Mouse (Mus musculus) heart, embryonic 13.5 days (tissue): ENCODE data around the gene Cdkal1. TPM values are rescaled to one million over a fixed set of nuclear protein-coding genes. Genes with fewer than 3 reads are reported as not detected.

Experiments used
- ATAC-seq: fragments of 200-750 bp; cut with Nextera tagmentation; 2 replicates; pipeline ENCODE4 v1.8.0; 2017; ENCODE audit warnings: moderate TSS enrichment; ENCODE audit not compliant: insufficient number of reproducible peaks, low FRiP score, low TSS enrichment; ENCODE audit errors: extremely low read depth
- H3K27ac ChIP-seq: fragments of 300-500 bp; sonication (generic); replicated peaks from 2 replicates; pipeline ENCODE4 v1.5.1; 2015; ENCODE audit warnings: moderate library complexity, mild to moderate bottlenecking, inconsistent platforms
- H3K27me3 ChIP-seq: fragments of 300-500 bp; sonication (generic); replicated peaks from 2 replicates; pipeline ENCODE4 v1.6.1; 2015; ENCODE audit warnings: mild to moderate bottlenecking, inconsistent platforms
- H3K36me3 ChIP-seq: fragments of 300-500 bp; sonication (generic); 2 replicates; pipeline ENCODE4 v1.6.1; 2015; ENCODE audit warnings: mild to moderate bottlenecking, inconsistent platforms
- H3K4me1 ChIP-seq: fragments of 300-500 bp; sonication (generic); 2 replicates; pipeline ENCODE4 v1.6.1; 2015; ENCODE audit warnings: inconsistent platforms
- H3K4me2 ChIP-seq: fragments of 300-500 bp; sonication (generic); 2 replicates; pipeline ENCODE4 v1.6.1; 2015; ENCODE audit warnings: inconsistent platforms, mild to moderate bottlenecking, moderate library complexity
- H3K4me3 ChIP-seq: fragments of 300-500 bp; sonication (generic); 2 replicates; pipeline ENCODE4 v1.5.1; 2015; ENCODE audit warnings: moderate library complexity, mild to moderate bottlenecking, inconsistent platforms
- H3K9ac ChIP-seq: fragments of 300-500 bp; sonication (generic); 2 replicates; pipeline ENCODE4 v1.6.1; 2015; ENCODE audit warnings: inconsistent platforms, mild to moderate bottlenecking, moderate library complexity
- H3K9me3 ChIP-seq: fragments of 300-500 bp; sonication (generic); 2 replicates; pipeline ENCODE4 v1.6.1; 2016; ENCODE audit warnings: inconsistent platforms
- WGBS: fragments of 180-500 bp; shearing (Covaris S2); methylation state at CpG from one replicate; pipeline ENCODE4 v1.1.7; 2015; ENCODE audit warnings: mixed read lengths; 5-methylcytosine and 5-hydroxymethylcytosine counted together
- polyA plus RNA-seq: library from polyadenylated mRNA; unstranded; fragments of >200 nt; fragmentation: Nextera tagmentation; extraction: Ambion mirVana; gene quantifications from 2 replicates; pipeline ENCODE4 v1.2.1, GENCODE M21; 2015

The Cdkal1 gene
- 19.7 and 23.7 TPM in 2 replicates for polyA plus RNA-seq

- peak; percentile 25; the same call in 1 of the 2 replicates for ATAC-seq
- Histone ChIP-seq H3K9me3 (no peaks in the 10 kb centered on the region), H3K27ac (peak within 1 kb of the TSS; percentile 93), H3K36me3 (peaks cover 20% of the 10 kb centered on the region), H3K4me1 (peaks cover 19% of the 10 kb centered on the region), H3K9ac (peak within 1 kb of the TSS; percentile 91), H3K27me3 (no peaks in the 10 kb centered on the region), H3K4me3 (peak within 1 kb of the TSS; percentile 92), H3K4me2 (peak within 1 kb of the TSS; percentile 77)
- under 1% methylated on average over 33 of the region's 33 CpGs for WGBS
Observed at GRCm38 (mm10) chr13:29855281-29856031, at the start of gene Cdkal1. Cdkal1 (minus strand) TSS chr13:29855674.

DNA sequence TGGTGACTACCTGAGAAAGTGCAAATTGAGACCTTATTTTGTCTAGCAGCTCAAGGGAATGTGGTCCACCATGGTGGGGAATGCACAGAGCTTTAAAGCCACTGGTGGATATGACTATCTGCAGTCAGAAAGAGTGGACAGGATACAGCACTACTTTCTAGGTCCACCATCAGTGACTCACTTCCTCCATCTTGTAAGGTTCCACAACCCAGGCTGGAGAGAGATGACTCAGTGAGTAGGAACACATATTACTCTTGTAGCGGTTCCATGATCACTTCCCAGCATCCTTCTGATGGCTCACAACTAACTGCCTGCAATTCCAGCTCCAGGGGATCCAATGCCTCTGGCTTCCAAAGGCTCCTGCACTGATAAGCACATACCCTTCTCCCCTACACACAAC is 47.9 kb upstream of the Cdkal1 start:
- Histone ChIP-seq H3K27me3 (no peaks in the 10 kb centered on the region), H3K27ac (no peak overlapping the region), H3K4me3 (no peak overlapping the region), H3K9ac (no peak overlapping the region), H3K4me2 (no peak overlapping the region), H3K4me1 (no peaks in the 10 kb centered on the region), H3K9me3 (peaks cover 10% of the 10 kb centered on the region), H3K36me3 (peaks cover 51% of the 10 kb centered on the region)
- no peak for ATAC-seq
- 93% methylated on average over 1 of the region's 1 CpGs for WGBS

DNA sequence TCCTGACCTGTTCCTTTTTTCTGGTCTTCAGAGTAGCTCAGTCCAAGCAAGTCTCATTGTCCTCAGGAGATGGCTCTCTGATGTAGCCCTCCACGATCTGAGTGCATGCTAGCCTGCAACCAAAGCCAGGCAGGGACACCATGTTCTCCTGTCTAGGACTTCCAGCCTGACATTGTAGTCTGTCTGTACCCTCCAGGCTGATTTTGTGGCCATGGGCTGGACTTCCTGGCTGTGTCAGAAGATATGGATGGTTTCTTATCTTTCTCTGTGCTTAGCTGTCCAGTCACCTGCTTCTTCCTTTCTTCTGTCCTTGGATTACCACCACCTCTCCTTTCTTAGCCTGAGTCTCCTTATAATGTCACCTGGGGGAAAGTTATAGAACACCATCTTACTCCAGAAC is 47.2 kb upstream of the Cdkal1 start:
- Histone ChIP-seq H3K27me3 (no peaks in the 10 kb centered on the region), H3K4me2 (no peak overlapping the region), H3K4me3 (no peak overlapping the region), H3K36me3 (peaks cover 44% of the 10 kb centered on the region), H3K27ac (no peak overlapping the region), H3K9me3 (peaks cover 14% of the 10 kb centered on the region), H3K4me1 (no peaks in the 10 kb centered on the region), H3K9ac (no peak overlapping the region)
- WGBS, result 86% methylated on average over 1 of the region's 1 CpGs
- ATAC-seq, result no peak

- no peaks in the 10 kb centered on the region for H3K27me3 ChIP-seq
- H3K4me1 ChIP-seq, result no peaks in the 10 kb centered on the region
- H3K4me2 ChIP-seq, result no peak overlapping the region
- H3K9ac ChIP-seq, result no peak overlapping the region
- no peak overlapping the region for H3K27ac ChIP-seq
- WGBS, result 70% methylated on average over 4 of the region's 4 CpGs
- H3K36me3 ChIP-seq, result peaks cover 34% of the 10 kb centered on the region
- no peak overlapping the region for H3K4me3 ChIP-seq
- ATAC-seq, result no peak
- peaks cover 17% of the 10 kb centered on the region for H3K9me3 ChIP-seq
Observed at GRCm38 (mm10) chr13:29901641-29902040, 46.2 kb upstream of the Cdkal1 start.

DNA sequence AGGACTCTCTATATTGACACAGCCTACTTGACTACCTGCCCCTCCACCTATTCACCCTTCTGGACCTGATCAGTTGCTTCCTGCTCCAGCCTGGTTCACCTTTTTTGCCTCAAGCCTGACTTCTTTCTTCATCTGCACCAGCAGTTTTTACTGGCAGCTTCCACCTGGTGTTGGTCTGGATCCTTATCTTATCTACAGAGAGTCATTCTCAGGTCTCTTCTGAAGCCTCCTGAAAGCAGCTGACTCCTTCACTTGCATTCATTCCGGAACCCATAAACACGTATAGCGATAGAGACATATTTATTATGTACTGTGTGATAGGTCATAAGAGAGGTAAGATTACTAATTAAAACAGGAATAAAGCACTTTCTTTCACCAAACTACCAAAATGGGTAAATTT is 11.3 kb upstream of the Cdkal1 start:
- Histone ChIP-seq H3K4me1 (peaks cover 14% of the 10 kb centered on the region), H3K36me3 (no peaks in the 10 kb centered on the region), H3K27ac (no peak overlapping the region), H3K4me3 (no peak overlapping the region), H3K9ac (no peak overlapping the region), H3K9me3 (no peaks in the 10 kb centered on the region), H3K27me3 (no peaks in the 10 kb centered on the region), H3K4me2 (no peak overlapping the region)
- no peak for ATAC-seq
- 73% methylated on average over 3 of the region's 3 CpGs for WGBS

DNA sequence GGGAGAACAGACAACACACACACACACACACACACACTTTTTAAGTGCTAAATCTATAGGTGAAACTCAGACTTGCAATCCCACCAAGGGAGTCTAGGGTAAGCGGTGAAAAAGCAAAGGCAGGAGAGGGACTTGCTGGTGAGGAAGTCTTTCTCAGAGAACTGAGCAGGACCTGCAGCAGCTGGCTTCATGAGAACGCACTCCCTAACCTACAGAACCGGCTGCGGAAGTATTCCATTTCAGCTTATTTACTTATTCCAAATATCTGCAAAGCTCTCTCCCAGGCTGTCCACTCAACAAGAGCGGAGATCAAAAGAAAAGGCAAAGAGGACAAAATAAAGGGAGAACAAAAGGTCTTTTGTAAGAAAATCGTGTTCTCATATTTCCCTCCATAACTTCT is 8.9 kb upstream of the Cdkal1 start:
- WGBS, result 74% methylated on average over 6 of the region's 6 CpGs
- H3K27me3 ChIP-seq, result no peaks in the 10 kb centered on the region
- ATAC-seq, result no peak
- H3K9ac ChIP-seq, result no peak overlapping the region
- H3K4me2 ChIP-seq, result no peak overlapping the region
- H3K4me1 ChIP-seq, result no peaks in the 10 kb centered on the region
- H3K36me3 ChIP-seq, result no peaks in the 10 kb centered on the region
- H3K27ac ChIP-seq, result no peak overlapping the region
- H3K4me3 ChIP-seq, result no peak overlapping the region
- no peaks in the 10 kb centered on the region for H3K9me3 ChIP-seq

GRCm38 (mm10) chr13:29860087-29860486 is 4.6 kb upstream of the Cdkal1 start:
- Histone ChIP-seq H3K9me3 (no peaks in the 10 kb centered on the region), H3K36me3 (no peaks in the 10 kb centered on the region), H3K4me3 (no peak overlapping the region), H3K27me3 (no peaks in the 10 kb centered on the region), H3K27ac (no peak overlapping the region), H3K4me2 (no peak overlapping the region), H3K4me1 (no peaks in the 10 kb centered on the region), H3K9ac (no peak overlapping the region)
- no peak for ATAC-seq
- WGBS, result 52% methylated on average over 2 of the region's 2 CpGs

DNA sequence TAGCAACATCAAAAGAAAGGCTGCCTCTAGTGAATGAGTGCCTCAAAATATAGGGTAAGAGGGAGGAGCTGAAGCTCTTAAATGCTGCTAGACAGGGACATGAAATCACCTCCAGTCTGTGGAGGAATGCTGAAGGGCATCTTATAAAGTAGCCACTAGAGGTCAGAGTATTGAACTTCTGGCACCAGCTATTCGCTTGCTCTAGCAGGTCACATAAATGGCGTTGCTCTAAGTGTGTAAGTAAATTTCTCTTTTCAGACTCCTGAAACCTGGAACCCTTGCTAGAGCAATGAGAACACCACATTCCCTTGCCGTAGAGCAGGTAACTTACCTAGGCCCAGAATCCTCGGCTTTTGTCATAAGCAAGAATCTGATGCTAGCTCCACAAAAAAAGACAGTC is 2.0 kb upstream of the Cdkal1 start:
- 0 out of 2 replicates have a peak, but pooled peaks cover 3% of the 10 kb centered on the region for H3K36me3 ChIP-seq
- no peak overlapping the region for H3K9ac ChIP-seq
- ATAC-seq, result no peak; the same call in 1 of the 2 replicates
- H3K27me3 ChIP-seq, result no peaks in the 10 kb centered on the region
- H3K27ac ChIP-seq, result no peak overlapping the region
- no peaks in the 10 kb centered on the region for H3K9me3 ChIP-seq
- peaks cover 19% of the 10 kb centered on the region for H3K4me1 ChIP-seq
- WGBS, result 22% methylated on average over 4 of the region's 4 CpGs
- no peak overlapping the region for H3K4me3 ChIP-seq
- H3K4me2 ChIP-seq, result peak overlapping the region; percentile 36

- WGBS, result under 1% methylated on average over 5 of the region's 5 CpGs
- no peaks in the 10 kb centered on the region for H3K27me3 ChIP-seq
Observed at GRCm38 (mm10) chr13:29854876-29855275, 598 bp downstream of the Cdkal1 start.

GRCm38 (mm10) chr13:29838409-29839047 is 16.9 kb downstream of the Cdkal1 start:
- H3K4me1 ChIP-seq, result peaks cover 17% of the 10 kb centered on the region
- H3K27ac ChIP-seq, result no peak overlapping the region
- 56% methylated on average over 5 of the region's 5 CpGs for WGBS
- H3K4me3 ChIP-seq, result no peak overlapping the region
- H3K36me3 ChIP-seq, result peaks cover 42% of the 10 kb centered on the region
- no peak overlapping the region for H3K4me2 ChIP-seq
- H3K27me3 ChIP-seq, result no peaks in the 10 kb centered on the region
- no peak for ATAC-seq
- no peaks in the 10 kb centered on the region for H3K9me3 ChIP-seq
- H3K9ac ChIP-seq, result no peak overlapping the region

More at GRCm38 (mm10) chr13:29854876-29855275, 598 bp downstream of the Cdkal1 start:
- H3K9ac ChIP-seq, result peak overlapping the region; percentile 91
- H3K36me3 ChIP-seq, result peaks cover 26% of the 10 kb centered on the region
- peaks cover 19% of the 10 kb centered on the region for H3K4me1 ChIP-seq
- no peak for ATAC-seq
- H3K27ac ChIP-seq, result peak overlapping the region; percentile 93
- H3K4me3 ChIP-seq, result peak overlapping the region; percentile 92
- H3K9me3 ChIP-seq, result no peaks in the 10 kb centered on the region
- peak overlapping the region; percentile 77 for H3K4me2 ChIP-seq

GRCm38 (mm10) chr13:29835170-29835569 is 20.3 kb downstream of the Cdkal1 start:
- no peak overlapping the region for H3K4me3 ChIP-seq
- H3K27ac ChIP-seq, result no peak overlapping the region
- no peak overlapping the region for H3K4me2 ChIP-seq
- H3K9me3 ChIP-seq, result no peaks in the 10 kb centered on the region
- WGBS, result 30% methylated on average over 4 of the region's 4 CpGs
- H3K4me1 ChIP-seq, result peaks cover 21% of the 10 kb centered on the region
- H3K36me3 ChIP-seq, result peaks cover 23% of the 10 kb centered on the region
- no peaks in the 10 kb centered on the region for H3K27me3 ChIP-seq
- ATAC-seq, result no peak
- H3K9ac ChIP-seq, result no peak overlapping the region
